Mouse (Mus musculus) MEL (cell line): ENCODE data around the gene Cd163. TPM values are rescaled to one million over a fixed set of nuclear protein-coding genes. Genes with fewer than 3 reads are reported as not detected.

Experiments used
- DNase-seq: peaks from one replicate; pipeline ENCODE4 v3.0.0; 2011; ENCODE audit warnings: low read depth, low spot score
- H3K27ac ChIP-seq: 2 replicates; pipeline ENCODE4 v1.5.1; 2012; ENCODE audit warnings: low read depth, mild to moderate bottlenecking, control low read depth, low read length, moderate library complexity; ENCODE audit not compliant: control insufficient read depth
- H3K27me3 ChIP-seq, 2 experiments: fragments of 150-350 bp in 1 of 2; sonication (generic) in 1 of 2; 2 replicates each; pipeline ENCODE4 v1.6.1; 2012; ENCODE audit warnings: low read length in 2 of 2, mild to moderate bottlenecking in 2 of 2, improper control_type of control experiment in 1 of 2, moderate library complexity in 1 of 2; ENCODE audit not compliant: insufficient read depth in 2 of 2, control insufficient read depth in 1 of 2
- H3K36me3 ChIP-seq, 2 experiments: 2 replicates each; pipeline ENCODE4 v1.6.1; 2012 to 2014; ENCODE audit warnings: low read length in 2 of 2, improper control_type of control experiment in 1 of 2, inconsistent platforms in 1 of 2, mild to moderate bottlenecking in 1 of 2; ENCODE audit not compliant: insufficient read depth in 2 of 2, control insufficient read depth in 1 of 2
- H3K4me1 ChIP-seq, 2 experiments: fragments of 150-350 bp in 1 of 2; sonication (generic) in 1 of 2; 2 replicates each; pipeline ENCODE4 v1.6.1; 2012; ENCODE audit warnings: low read length in 2 of 2, improper control_type of control experiment in 1 of 2, mild to moderate bottlenecking in 1 of 2; ENCODE audit not compliant: insufficient read depth in 2 of 2, control insufficient read depth in 1 of 2
- H3K4me3 ChIP-seq, 2 experiments: fragments of 150-350 bp in 1 of 2; sonication (generic) in 1 of 2; 2 replicates each; pipeline ENCODE4 v1.5.1; 2012; ENCODE audit warnings: low read depth in 2 of 2, low read length in 2 of 2, mild to moderate bottlenecking in 2 of 2, moderate library complexity in 2 of 2, control low read depth in 1 of 2, improper control_type of control experiment in 1 of 2; ENCODE audit not compliant: control insufficient read depth in 1 of 2, insufficient read depth in 1 of 2
- H3K79me2 ChIP-seq: 2 replicates; pipeline ENCODE4 v1.6.1; 2012; ENCODE audit warnings: mild to moderate bottlenecking, low read length, moderate library complexity; ENCODE audit not compliant: control insufficient read depth, poor library complexity, insufficient read depth
- H3K9ac ChIP-seq: 2 replicates; pipeline ENCODE4 v1.6.1; 2012; ENCODE audit warnings: low read depth, mild to moderate bottlenecking, control low read depth, low read length, moderate library complexity; ENCODE audit not compliant: control insufficient read depth, poor library complexity, severe bottlenecking
- H3K9me3 ChIP-seq: fragments of 150-350 bp; sonication (generic); replicated peaks from 2 replicates; pipeline ENCODE4 v1.6.1; 2012; ENCODE audit warnings: mild to moderate bottlenecking, low read length, improper control_type of control experiment, moderate library complexity; ENCODE audit not compliant: insufficient read depth
- BHLHE40 ChIP-seq: IDR thresholded peaks from 2 replicates; pipeline ENCODE4 v1.6.1; 2012; ENCODE audit warnings: low read depth, mild to moderate bottlenecking, inconsistent platforms, low read length, improper control_type of control experiment, borderline replicate concordance
- CHD2 ChIP-seq: IDR thresholded peaks from 2 replicates; pipeline ENCODE4 v1.6.1; 2011; ENCODE audit warnings: low read length, improper control_type of control experiment
- CTCF ChIP-seq, 3 experiments: IDR thresholded peaks in 2 of 3; conservative IDR thresholded peaks in 1 of 3; 2 replicates each; pipeline ENCODE4 v1.5.1; 2011 to 2012; ENCODE audit warnings: low read length in 3 of 3, low read depth in 2 of 3, mild to moderate bottlenecking in 2 of 3, improper control_type of control experiment in 1 of 3, inconsistent platforms in 1 of 3, mixed read lengths in 1 of 3, moderate library complexity in 1 of 3; ENCODE audit not compliant: control insufficient read depth in 1 of 3, insufficient read depth in 1 of 3, poor library complexity in 1 of 3, severe bottlenecking in 1 of 3
- GATA1 ChIP-seq: IDR thresholded peaks from 2 replicates; pipeline ENCODE4 v1.6.1; 2011; ENCODE audit warnings: low read depth, low read length, improper control_type of control experiment
- HCFC1 ChIP-seq: IDR thresholded peaks from 2 replicates; pipeline ENCODE4 v1.6.1; 2012; ENCODE audit warnings: low read depth, mild to moderate bottlenecking, inconsistent platforms, low read length, improper control_type of control experiment, moderate library complexity
- KAT2A ChIP-seq: conservative IDR thresholded peaks from 2 replicates; pipeline ENCODE4 v1.6.1; 2012; ENCODE audit warnings: low read depth, low read length, improper control_type of control experiment, inconsistent platforms
- MAFK ChIP-seq: IDR thresholded peaks from 2 replicates; pipeline ENCODE4 v1.6.1; 2011; ENCODE audit warnings: low read depth, mild to moderate bottlenecking, low read length, improper control_type of control experiment, borderline replicate concordance
- MAZ ChIP-seq: IDR thresholded peaks from 2 replicates; pipeline ENCODE4 v1.6.1; 2012; ENCODE audit warnings: low read depth, mild to moderate bottlenecking, inconsistent platforms, low read length, improper control_type of control experiment
- MXI1 ChIP-seq: IDR thresholded peaks from 2 replicates; pipeline ENCODE4 v1.6.1; 2011; ENCODE audit warnings: mild to moderate bottlenecking, low read depth, low read length, improper control_type of control experiment
- NELFE ChIP-seq: IDR thresholded peaks from 2 replicates; pipeline ENCODE4 v1.6.1; 2011; ENCODE audit warnings: low read depth, low read length, improper control_type of control experiment
- NRF1 ChIP-seq: IDR thresholded peaks from 2 replicates; pipeline ENCODE4 v1.6.1; 2014; ENCODE audit warnings: low read depth, mild to moderate bottlenecking, inconsistent platforms, low read length, improper control_type of control experiment, moderate library complexity; ENCODE audit not compliant: poor library complexity, insufficient read depth, severe bottlenecking
- POLR2A ChIP-seq, 2 experiments: IDR thresholded peaks; 2 replicates each; pipeline ENCODE4 v1.6.1; 2011 to 2012; ENCODE audit warnings: low read length in 2 of 2, mild to moderate bottlenecking in 2 of 2, control low read depth in 1 of 2, improper control_type of control experiment in 1 of 2, low read depth in 1 of 2, moderate library complexity in 1 of 2; ENCODE audit not compliant: control insufficient read depth in 1 of 2, insufficient read depth in 1 of 2, poor library complexity in 1 of 2
- RAD21 ChIP-seq: IDR thresholded peaks from 2 replicates; pipeline ENCODE4 v1.6.1; 2011; ENCODE audit warnings: mild to moderate bottlenecking, low read depth, low read length, improper control_type of control experiment
- SIN3A ChIP-seq: IDR thresholded peaks from 2 replicates; pipeline ENCODE4 v1.6.1; 2012; ENCODE audit warnings: low read length, improper control_type of control experiment, inconsistent platforms
- TAL1 ChIP-seq: IDR thresholded peaks from 2 replicates; pipeline ENCODE4 v1.6.1; 2012; ENCODE audit warnings: mild to moderate bottlenecking, inconsistent platforms, low read length, moderate library complexity, mixed read lengths
- UBTF ChIP-seq: IDR thresholded peaks from 2 replicates; pipeline ENCODE4 v1.6.1; 2012; ENCODE audit warnings: low read depth, mild to moderate bottlenecking, inconsistent platforms, low read length, improper control_type of control experiment, moderate library complexity, borderline replicate concordance; ENCODE audit not compliant: insufficient read depth
- ZC3H11A ChIP-seq: IDR thresholded peaks from 2 replicates; pipeline ENCODE4 v1.6.1; 2012; ENCODE audit warnings: low read depth, mild to moderate bottlenecking, inconsistent platforms, low read length, improper control_type of control experiment
- ZKSCAN1 ChIP-seq: IDR thresholded peaks from 2 replicates; pipeline ENCODE4 v1.6.1; 2012; ENCODE audit warnings: low read depth, mild to moderate bottlenecking, inconsistent platforms, low read length, improper control_type of control experiment, moderate library complexity
- ZNF384 ChIP-seq: IDR thresholded peaks from 2 replicates; pipeline ENCODE4 v1.6.1; 2012; ENCODE audit warnings: low read depth, mild to moderate bottlenecking, inconsistent platforms, low read length, improper control_type of control experiment
- polyA plus RNA-seq, 2 experiments: library from polyadenylated mRNA; stranded (reverse) in 1 of 2; unstranded in 1 of 2; fragments of >175 nt in 1 of 2; fragments of >200 nt in 1 of 2; gene quantifications; 2 replicates each; pipeline versions ENCODE4 v1.2.1 to v1.2.4; 2012; ENCODE audit warnings: low replicate concordance in 2 of 2, low read depth in 1 of 2; ENCODE audit not compliant: insufficient read length in 2 of 2, insufficient read depth in 1 of 2, missing spikeins in 1 of 2
- total RNA-seq: library from RNA; depleted of rRNA; stranded (reverse); fragments of 300-350 nt; gene quantifications from 2 replicates; pipeline ENCODE4 v1.2.3, GENCODE M21; 2012

Gene Cd163
- total and polyA plus RNA-seq, 3 experiments = 0.58 to 0.81 TPM; not detected in 1

- TF ChIP-seq ZKSCAN1 (no peak), CTCF (IDR thresholded peaks at IDR 0.05 in 2 of 3, conservative IDR thresholded peaks at IDR 0.05 in 1 of 3; ENCODE audit: control insufficient read depth in 1 of 3, insufficient read depth in 1 of 3, low read depth in 2 of 3, low read length in 3 of 3, poor library complexity in 1 of 3, severe bottlenecking in 1 of 3) (no peak), KAT2A (no peak), ZC3H11A (no peak), NRF1 (no peak), MAFK (no peak), SIN3A (no peak), GATA1 (no peak), HCFC1 (no peak), UBTF (no peak)
- Histone ChIP-seq H3K4me1 (no peaks in the 10 kb centered on the region), H3K9me3 (no peaks in the 10 kb centered on the region), H3K27me3 (peaks cover 0 to 2% of the 10 kb centered on the region in 2 experiments; a peak in 3 of 4 replicates), H3K27ac (no peak overlapping the region), H3K9ac (no peak overlapping the region), H3K79me2 (no peaks in the 10 kb centered on the region), H3K36me3 (no peaks in the 10 kb centered on the region), H3K4me3 (no peak overlapping the region)
- DNase-seq = no peak
Observed at GRCm38 (mm10) chr6:124273231-124273880, 31.1 kb upstream of the Cd163 start.

- DNase-seq = no peak
- H3K4me1 ChIP-seq = no peaks in the 10 kb centered on the region
- no peaks in the 10 kb centered on the region for H3K79me2 ChIP-seq
- no peaks in the 10 kb centered on the region for H3K36me3 ChIP-seq
- no peak overlapping the region for H3K27ac ChIP-seq
- no peak overlapping the region for H3K9ac ChIP-seq
- H3K27me3 ChIP-seq = peaks cover 0 to 2% of the 10 kb centered on the region in 2 experiments; a peak in 3 of 4 replicates
- no peaks in the 10 kb centered on the region for H3K9me3 ChIP-seq
- H3K4me3 ChIP-seq = no peak overlapping the region
- TF ChIP-seq NRF1 (no peak), BHLHE40 (no peak), HCFC1 (no peak), MAZ (no peak), RAD21 (no peak), ZNF384 (no peak), POLR2A (IDR thresholded peaks at IDR 0.05; ENCODE audit: control insufficient read depth in 1 of 2, insufficient read depth in 1 of 2, low read depth in 1 of 2, low read length in 2 of 2, poor library complexity in 1 of 2) (no peak), UBTF (no peak)
Observed at GRCm38 (mm10) chr6:124277641-124278040, 26.8 kb upstream of the Cd163 start.

GRCm38 (mm10) chr6:124278291-124278690, 26.2 kb upstream of the Cd163 start:
- no peaks in the 10 kb centered on the region for H3K4me1 ChIP-seq
- no peaks in the 10 kb centered on the region for H3K36me3 ChIP-seq
- H3K79me2 ChIP-seq = no peaks in the 10 kb centered on the region
- DNase-seq = no peak
- H3K9me3 ChIP-seq = no peaks in the 10 kb centered on the region
- no peak overlapping the region for H3K4me3 ChIP-seq
- H3K9ac ChIP-seq = no peak overlapping the region
- no peak overlapping the region for H3K27ac ChIP-seq
- no peak for TF ChIP-seq POLR2A (IDR thresholded peaks at IDR 0.05; ENCODE audit: control insufficient read depth in 1 of 2, insufficient read depth in 1 of 2, low read depth in 1 of 2, low read length in 2 of 2, poor library complexity in 1 of 2)
- TF ChIP-seq CHD2 = no peak
- TF ChIP-seq NELFE = no peak
- TF ChIP-seq NRF1 = no peak
- no peak for TF ChIP-seq MXI1
- no peak for TF ChIP-seq TAL1
- H3K27me3 ChIP-seq = peaks cover 0 to 2% of the 10 kb centered on the region in 2 experiments; a peak in 3 of 4 replicates
